Mouse (Mus musculus) intestine, embryonic 14.5 days (tissue): ENCODE measurements around the gene Fry. TPM values are rescaled to one million over a fixed set of nuclear protein-coding genes. Genes with fewer than 3 reads are reported as not detected.

Experiments
- ATAC-seq: fragments of 200-750 bp; cut with Nextera tagmentation; replicated peaks from 2 replicates; pipeline ENCODE4 v1.8.0; 2017; ENCODE audit warnings: low read depth, moderate number of reproducible peaks, moderate TSS enrichment, moderate library complexity; ENCODE audit not compliant: low FRiP score, low TSS enrichment
- DNase-seq: peaks from one replicate; pipeline ENCODE4 v3.0.0-alpha.2; 2018; ENCODE audit warnings: low spot score
- H3K27ac ChIP-seq: fragments of 300-500 bp; sonication (generic); 2 replicates; pipeline ENCODE4 v1.5.1; 2014; ENCODE audit warnings: low read depth, mild to moderate bottlenecking, control low read depth
- H3K27me3 ChIP-seq: fragments of 300-500 bp; sonication (generic); replicated peaks from 2 replicates; pipeline ENCODE4 v1.6.1; 2014; ENCODE audit warnings: low read length, control low read depth; ENCODE audit not compliant: control insufficient read depth, insufficient read depth
- H3K36me3 ChIP-seq: fragments of 300-500 bp; sonication (generic); 2 replicates; pipeline ENCODE4 v1.6.1; 2014; ENCODE audit warnings: low read length, control low read depth; ENCODE audit not compliant: control insufficient read depth, insufficient read depth
- H3K4me1 ChIP-seq: fragments of 300-500 bp; sonication (generic); replicated peaks from 2 replicates; pipeline ENCODE4 v1.6.1; 2014; ENCODE audit warnings: low read length, control low read depth, mixed read lengths; ENCODE audit not compliant: control insufficient read depth, insufficient read depth
- H3K4me2 ChIP-seq: fragments of 300-500 bp; sonication (generic); 2 replicates; pipeline ENCODE4 v1.6.1; 2014; ENCODE audit warnings: low read length
- H3K4me3 ChIP-seq: fragments of 300-500 bp; sonication (generic); 2 replicates; pipeline ENCODE4 v1.5.1; 2014; ENCODE audit warnings: low read depth, low read length, control low read depth, mixed read lengths
- H3K9ac ChIP-seq: fragments of 300-500 bp; sonication (generic); 2 replicates; pipeline ENCODE4 v1.6.1; 2014; ENCODE audit warnings: mild to moderate bottlenecking, low read length
- H3K9me3 ChIP-seq: fragments of 300-500 bp; sonication (generic); 2 replicates; pipeline ENCODE4 v1.6.1; 2016; ENCODE audit warnings: low read length, control low read depth; ENCODE audit not compliant: control insufficient read depth
- WGBS: fragments of 180-500 bp; shearing (Covaris S2); extraction: QIAGEN DNeasy Blood & Tissue Kit; methylation state at CpG from one replicate; pipeline ENCODE4 v1.1.7; 2014; 5-methylcytosine and 5-hydroxymethylcytosine counted together
- polyA plus RNA-seq: library from polyadenylated mRNA; unstranded; fragments of >200 nt; fragmentation: Nextera tagmentation; extraction: Ambion mirVana; gene quantifications from 2 replicates; pipeline ENCODE4 v1.2.1, GENCODE M21; 2014

The Fry gene
- polyA plus RNA-seq, 1 experiment from 2014 or later, result 11.6 TPM

DNA sequence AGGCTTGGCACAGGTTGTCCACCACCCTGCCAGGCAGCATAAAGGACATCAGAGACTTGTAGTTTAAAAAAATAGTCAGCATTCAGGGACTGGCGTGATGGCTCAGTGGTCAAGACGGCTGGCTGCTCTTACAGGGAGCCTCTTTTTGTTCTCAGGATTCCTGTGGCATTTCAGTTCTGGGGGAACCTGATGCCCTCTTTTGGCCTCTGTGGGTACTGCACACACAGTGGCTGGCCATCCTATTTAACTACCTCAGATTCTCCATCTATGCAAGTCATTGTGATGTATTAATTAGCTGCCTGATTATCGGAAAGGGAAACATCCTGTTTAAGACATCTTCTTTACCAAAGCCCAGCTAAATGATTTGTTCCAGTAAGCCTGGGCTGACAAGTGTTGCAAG is 128.3 kb downstream of the Fry start:
- Histone ChIP-seq H3K4me3 (no peak overlapping the region), H3K4me2 (no peak overlapping the region), H3K9me3 (no peaks in the 10 kb centered on the region), H3K9ac (no peak overlapping the region), H3K36me3 (no peaks in the 10 kb centered on the region), H3K4me1 (no peaks in the 10 kb centered on the region), H3K27ac (no peak overlapping the region), H3K27me3 (no peaks in the 10 kb centered on the region)
- DNase-seq (no peak), ATAC-seq (no peak)
- 87% methylated on average over 3 of the region's 3 CpGs for WGBS

DNA sequence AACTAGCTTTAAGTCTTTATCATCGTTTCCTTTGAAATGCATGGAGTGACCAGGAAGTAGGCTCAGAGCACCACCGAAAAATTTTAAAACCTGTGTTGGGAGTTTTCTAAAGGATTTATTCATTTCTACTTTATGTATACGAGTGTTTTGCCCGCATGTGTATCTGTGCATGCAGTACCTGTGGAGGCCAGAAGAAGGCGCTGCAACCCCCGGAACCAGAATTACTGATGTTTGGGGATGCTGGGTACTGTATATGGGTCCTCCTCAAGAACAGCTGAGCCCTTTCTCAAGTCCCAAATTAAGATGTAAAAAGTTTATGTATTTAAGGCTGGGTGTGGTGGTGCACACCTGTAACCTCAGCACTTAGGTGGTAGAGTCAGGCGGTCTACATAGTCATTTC is 139.3 kb downstream of the Fry start:
- Histone ChIP-seq H3K27ac (no peak overlapping the region), H3K27me3 (no peaks in the 10 kb centered on the region), H3K9ac (no peak overlapping the region), H3K4me2 (no peak overlapping the region), H3K36me3 (no peaks in the 10 kb centered on the region), H3K4me3 (no peak overlapping the region), H3K4me1 (peaks cover 25% of the 10 kb centered on the region), H3K9me3 (no peaks in the 10 kb centered on the region)
- DNase-seq (peak; percentile 57), ATAC-seq (no peak)
- WGBS, result 80% methylated on average over 7 of the region's 7 CpGs

- H3K27ac ChIP-seq, result peak overlapping the region; percentile 75
- H3K4me2 ChIP-seq, result peak overlapping the region; percentile 80
- H3K27me3 ChIP-seq, result no peaks in the 10 kb centered on the region
- peak; percentile 76 for ATAC-seq
- 2% methylated on average over 29 of the region's 29 CpGs for WGBS
- H3K36me3 ChIP-seq, result no peaks in the 10 kb centered on the region
- H3K9me3 ChIP-seq, result no peaks in the 10 kb centered on the region
- peaks cover 30% of the 10 kb centered on the region for H3K4me1 ChIP-seq
- H3K4me3 ChIP-seq, result peak overlapping the region; percentile 50
- peak overlapping the region; percentile 45 for H3K9ac ChIP-seq
- peak; percentile 76 for DNase-seq
Observed at GRCm38 (mm10) chr5:150259191-150260053, 141.0 kb downstream of the Fry start.

- Histone ChIP-seq H3K4me1 (peaks cover 30% of the 10 kb centered on the region), H3K27me3 (no peaks in the 10 kb centered on the region), H3K4me3 (peak overlapping the region; percentile 50), H3K9ac (peak overlapping the region; percentile 45), H3K27ac (peak overlapping the region; percentile 75), H3K9me3 (no peaks in the 10 kb centered on the region), H3K36me3 (no peaks in the 10 kb centered on the region), H3K4me2 (peak overlapping the region; percentile 80)
- ATAC-seq (no peak), DNase-seq (no peak)
- 29% methylated on average over 9 of the region's 9 CpGs for WGBS
Observed at GRCm38 (mm10) chr5:150260054-150260386, 141.6 kb downstream of the Fry start.

GRCm38 (mm10) chr5:150261361-150261760 is 142.9 kb downstream of the Fry start:
- H3K4me3 ChIP-seq, result no peak overlapping the region
- H3K9me3 ChIP-seq, result no peaks in the 10 kb centered on the region
- H3K4me1 ChIP-seq, result peaks cover 36% of the 10 kb centered on the region
- H3K27me3 ChIP-seq, result no peaks in the 10 kb centered on the region
- no peaks in the 10 kb centered on the region for H3K36me3 ChIP-seq
- peak overlapping the region; percentile 80; the same call in 1 of the 2 replicates for H3K4me2 ChIP-seq
- H3K9ac ChIP-seq, result no peak overlapping the region
- H3K27ac ChIP-seq, result no peak overlapping the region
- DNase-seq, result no peak
- WGBS, result 25% methylated on average over 4 of the region's 4 CpGs
- no peak for ATAC-seq

DNA sequence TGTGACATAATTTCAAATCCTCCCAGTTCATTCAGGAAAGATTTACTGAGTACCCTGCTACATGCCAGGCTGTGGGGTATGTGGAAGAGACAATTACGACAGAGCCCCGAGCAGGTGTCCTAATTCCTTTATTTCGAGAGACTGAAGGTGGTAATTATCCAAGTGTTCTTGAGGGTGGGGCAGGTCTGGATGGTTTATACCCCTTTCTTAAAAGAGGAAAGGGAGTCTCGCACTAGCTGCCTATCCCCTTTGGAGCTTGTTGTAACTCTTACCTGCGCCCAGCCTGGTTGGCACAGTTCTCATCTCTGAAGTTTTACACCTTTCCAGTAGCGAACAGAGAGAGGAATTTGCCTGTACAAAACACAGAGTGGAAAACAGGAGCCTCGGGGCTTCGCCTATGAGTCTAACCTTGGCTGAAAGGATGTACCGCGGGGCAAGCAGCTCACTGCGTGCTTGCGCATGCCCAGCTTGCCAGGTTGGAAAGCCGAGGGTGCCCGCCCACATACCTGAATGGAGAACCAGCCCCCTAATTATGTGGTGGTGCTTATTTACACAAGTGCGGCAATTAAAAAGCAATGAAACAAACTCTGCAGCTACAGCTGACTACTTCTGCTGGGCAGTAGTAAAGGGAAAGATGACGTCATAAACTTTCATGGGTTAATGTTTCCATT is 143.7 kb downstream of the Fry start:
- Histone ChIP-seq H3K9ac (no peak overlapping the region), H3K9me3 (no peaks in the 10 kb centered on the region), H3K27ac (no peak overlapping the region), H3K27me3 (no peaks in the 10 kb centered on the region), H3K4me3 (no peak overlapping the region), H3K4me1 (peaks cover 36% of the 10 kb centered on the region), H3K4me2 (peak overlapping the region; percentile 80), H3K36me3 (no peaks in the 10 kb centered on the region)
- DNase-seq (peak; percentile 54), ATAC-seq (no peak)
- WGBS, result 79% methylated on average over 16 of the region's 16 CpGs

DNA sequence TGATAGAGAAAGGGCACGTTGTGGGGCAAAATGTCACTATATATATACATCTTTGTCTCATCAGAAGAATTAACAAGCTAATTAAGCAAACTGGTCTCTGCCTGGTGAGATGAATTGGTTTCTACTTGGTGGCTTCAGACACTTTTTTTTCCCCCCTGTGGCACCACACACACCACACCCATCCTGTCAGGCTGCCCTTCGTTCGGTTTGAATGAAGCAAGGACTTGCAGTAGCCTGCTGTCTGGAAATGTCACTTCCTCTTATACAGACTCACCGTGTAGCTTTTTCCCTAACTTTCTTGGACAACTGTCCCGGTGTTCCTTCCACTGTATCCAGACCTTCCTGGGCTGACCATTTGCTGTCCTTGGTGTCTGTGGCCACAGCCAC is 144.3 kb downstream of the Fry start:
- Histone ChIP-seq H3K27ac (no peak overlapping the region), H3K9ac (no peak overlapping the region), H3K27me3 (no peaks in the 10 kb centered on the region), H3K9me3 (no peaks in the 10 kb centered on the region), H3K4me2 (no peak overlapping the region), H3K4me1 (peaks cover 36% of the 10 kb centered on the region), H3K4me3 (no peak overlapping the region), H3K36me3 (no peaks in the 10 kb centered on the region)
- 59% methylated on average over 5 of the region's 5 CpGs for WGBS
- ATAC-seq (no peak), DNase-seq (no peak)

- H3K36me3 ChIP-seq, result no peaks in the 10 kb centered on the region
- no peak overlapping the region for H3K4me3 ChIP-seq
- no peak overlapping the region for H3K27ac ChIP-seq
- H3K4me2 ChIP-seq, result no peak overlapping the region
- H3K4me1 ChIP-seq, result peaks cover 36% of the 10 kb centered on the region
- DNase-seq (no peak), ATAC-seq (no peak)
- no peaks in the 10 kb centered on the region for H3K9me3 ChIP-seq
- no peaks in the 10 kb centered on the region for H3K27me3 ChIP-seq
- 76% methylated on average over 12 of the region's 12 CpGs for WGBS
- H3K9ac ChIP-seq, result no peak overlapping the region
Observed at GRCm38 (mm10) chr5:150263162-150263561, 144.7 kb downstream of the Fry start.
